Mouse (Mus musculus): Measurements from ENCODE around the gene Alox5ap. TPM values are rescaled to one million over a fixed set of nuclear protein-coding genes. Genes with fewer than 3 reads are reported as not detected.

Alox5ap gene
- polyA plus RNA-seq, 1 experiment, result 50.1 TPM

GRCm38 (mm10) chr5:149228700-149229618, 35.6 kb upstream of the Alox5ap start:
- no peaks in the 10 kb centered on the region for H3K36me3 ChIP-seq (ENCODE audit: control insufficient read depth, insufficient read depth, low read length)
- WGBS, result 4% methylated on average over 55 of the region's 55 CpGs
- peak; percentile 93 for DNase-seq

DNA sequence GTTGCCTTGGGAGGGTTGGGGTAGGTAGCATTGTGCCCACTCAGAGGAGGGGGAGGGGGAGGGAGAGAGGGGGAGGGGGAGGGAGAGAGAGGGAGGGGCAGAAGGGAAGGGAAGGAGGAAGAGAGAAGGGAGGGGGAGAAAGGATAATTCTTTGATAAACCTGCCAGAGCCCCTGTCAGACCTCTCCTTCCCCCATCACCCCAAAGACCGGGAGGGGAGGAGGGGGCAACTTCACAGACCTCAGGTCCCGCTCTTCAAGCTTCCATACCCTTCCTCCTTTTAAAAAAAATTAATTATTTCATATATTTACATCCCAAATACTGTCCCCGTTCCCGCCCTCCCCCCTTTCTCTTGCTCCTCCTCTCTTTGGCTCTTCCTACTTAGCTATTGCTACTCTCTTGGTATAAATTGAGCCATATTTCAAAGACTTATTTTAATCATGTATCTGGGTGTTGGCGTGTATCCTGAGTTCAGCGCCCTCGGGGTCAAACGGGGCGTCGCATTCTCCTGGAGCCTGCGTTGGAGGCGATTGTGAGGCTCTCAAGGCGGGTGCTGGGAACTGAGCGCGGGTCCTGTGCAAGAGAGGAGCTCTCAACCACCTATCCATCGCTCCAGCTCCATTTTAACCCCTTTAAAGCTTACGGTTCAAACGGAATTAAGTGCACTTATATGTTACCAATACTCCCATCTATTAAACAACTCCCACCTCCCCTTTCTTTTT, 34.8 kb upstream of the Alox5ap start:
- Histone ChIP-seq H3K27me3 (ENCODE audit: control insufficient read depth, insufficient read depth, low read length) (no peaks in the 10 kb centered on the region), H3K4me3 (ENCODE audit: control insufficient read depth, insufficient read depth, low read length) (peak overlapping the region; percentile 65; the same call in 1 of the 2 replicates), H3K36me3 (ENCODE audit: control insufficient read depth, insufficient read depth, low read length) (no peaks in the 10 kb centered on the region), H3K4me1 (replicated peaks; ENCODE audit: control insufficient read depth, insufficient read depth, low read length) (peaks cover 25% of the 10 kb centered on the region), H3K27ac (ENCODE audit: control insufficient read depth, insufficient read depth, low read length) (no peak overlapping the region)
- WGBS, result 94% methylated on average over 18 of the region's 18 CpGs
- TF ChIP-seq POLR2A (IDR thresholded peaks at IDR 0.05; ENCODE audit: control insufficient read depth, extremely low read depth, insufficient read depth, low read length, poor library complexity) (no peak), CTCF (IDR thresholded peaks at IDR 0.05; ENCODE audit: borderline replicate concordance, control insufficient read depth, extremely low read depth, insufficient read depth, low read length, poor library complexity) (no peak)
- DNase-seq, result no peak

More at GRCm38 (mm10) chr5:149228700-149229618, 35.6 kb upstream of the Alox5ap start:
- Histone ChIP-seq H3K4me3 (ENCODE audit: control insufficient read depth, insufficient read depth, low read length) (peak overlapping the region; percentile 65), H3K4me1 (replicated peaks; ENCODE audit: control insufficient read depth, insufficient read depth, low read length) (peaks cover 20% of the 10 kb centered on the region), H3K27me3 (ENCODE audit: control insufficient read depth, insufficient read depth, low read length) (no peaks in the 10 kb centered on the region), H3K27ac (ENCODE audit: control insufficient read depth, insufficient read depth, low read length) (peak overlapping the region; percentile 59)
- TF ChIP-seq POLR2A (IDR thresholded peaks at IDR 0.05; ENCODE audit: control insufficient read depth, extremely low read depth, insufficient read depth, low read length, poor library complexity) (peak; percentile 66), CTCF (IDR thresholded peaks at IDR 0.05; ENCODE audit: borderline replicate concordance, control insufficient read depth, extremely low read depth, insufficient read depth, low read length, poor library complexity) (peak; percentile 63; the same call in 1 of the 2 replicates)

GRCm38 (mm10) chr5:149235002-149235401, 29.6 kb upstream of the Alox5ap start:
- H3K4me1 ChIP-seq (replicated peaks; ENCODE audit: control insufficient read depth, insufficient read depth, low read length), result peaks cover 34% of the 10 kb centered on the region
- peak overlapping the region; percentile 11; the same call in 1 of the 2 replicates for H3K27ac ChIP-seq (ENCODE audit: control insufficient read depth, insufficient read depth, low read length)
- DNase-seq, result peak; percentile 46
- TF ChIP-seq CTCF (IDR thresholded peaks at IDR 0.05; ENCODE audit: borderline replicate concordance, control insufficient read depth, extremely low read depth, insufficient read depth, low read length, poor library complexity) (no peak), POLR2A (IDR thresholded peaks at IDR 0.05; ENCODE audit: control insufficient read depth, extremely low read depth, insufficient read depth, low read length, poor library complexity) (no peak)
- WGBS, result 14% methylated on average over 7 of the region's 7 CpGs
- H3K4me3 ChIP-seq (ENCODE audit: control insufficient read depth, insufficient read depth, low read length), result no peak overlapping the region
- no peaks in the 10 kb centered on the region for H3K36me3 ChIP-seq (ENCODE audit: control insufficient read depth, insufficient read depth, low read length)
- no peaks in the 10 kb centered on the region for H3K27me3 ChIP-seq (ENCODE audit: control insufficient read depth, insufficient read depth, low read length)

GRCm38 (mm10) chr5:149237221-149237950, 27.2 kb upstream of the Alox5ap start:
- DNase-seq, result no peak
- no peak for TF ChIP-seq CTCF (IDR thresholded peaks at IDR 0.05; ENCODE audit: borderline replicate concordance, control insufficient read depth, extremely low read depth, insufficient read depth, low read length, poor library complexity)
- TF ChIP-seq POLR2A (IDR thresholded peaks at IDR 0.05; ENCODE audit: control insufficient read depth, extremely low read depth, insufficient read depth, low read length, poor library complexity), result no peak
- Histone ChIP-seq H3K4me3 (ENCODE audit: control insufficient read depth, insufficient read depth, low read length) (no peak overlapping the region), H3K27ac (ENCODE audit: control insufficient read depth, insufficient read depth, low read length) (no peak overlapping the region), H3K27me3 (ENCODE audit: control insufficient read depth, insufficient read depth, low read length) (no peaks in the 10 kb centered on the region), H3K36me3 (ENCODE audit: control insufficient read depth, insufficient read depth, low read length) (no peaks in the 10 kb centered on the region), H3K4me1 (replicated peaks; ENCODE audit: control insufficient read depth, insufficient read depth, low read length) (peaks cover 27% of the 10 kb centered on the region)
- 92% methylated on average over 24 of the region's 24 CpGs for WGBS

DNA sequence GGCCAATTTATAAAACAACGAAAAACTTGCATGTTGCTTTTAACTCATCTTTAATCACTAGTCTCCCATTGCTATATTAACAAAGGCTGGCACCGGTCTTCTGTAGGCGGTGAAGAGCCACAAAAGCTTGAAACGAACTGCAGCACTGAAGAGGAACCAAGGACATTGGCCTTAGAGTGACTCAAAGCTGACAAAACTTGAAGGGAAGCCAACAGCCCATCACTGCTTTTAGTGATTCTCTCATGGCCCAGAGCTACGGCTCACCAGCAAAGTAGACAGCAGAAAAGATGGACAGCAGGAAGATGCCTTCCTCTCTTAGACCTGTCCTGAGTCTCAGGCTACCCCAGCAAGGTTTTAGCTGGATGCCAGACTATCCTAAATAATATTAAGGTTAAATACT, 22.1 kb upstream of the Alox5ap start:
- no peak for DNase-seq
- Histone ChIP-seq H3K4me3 (ENCODE audit: control insufficient read depth, insufficient read depth, low read length) (no peak overlapping the region), H3K4me1 (replicated peaks; ENCODE audit: control insufficient read depth, insufficient read depth, low read length) (peaks cover 21% of the 10 kb centered on the region), H3K27me3 (ENCODE audit: control insufficient read depth, insufficient read depth, low read length) (no peaks in the 10 kb centered on the region), H3K36me3 (ENCODE audit: control insufficient read depth, insufficient read depth, low read length) (no peaks in the 10 kb centered on the region), H3K27ac (ENCODE audit: control insufficient read depth, insufficient read depth, low read length) (no peak overlapping the region)
- WGBS, result 92% methylated on average over 5 of the region's 5 CpGs
- TF ChIP-seq CTCF (IDR thresholded peaks at IDR 0.05; ENCODE audit: borderline replicate concordance, control insufficient read depth, extremely low read depth, insufficient read depth, low read length, poor library complexity), result no peak
- TF ChIP-seq POLR2A (IDR thresholded peaks at IDR 0.05; ENCODE audit: control insufficient read depth, extremely low read depth, insufficient read depth, low read length, poor library complexity), result no peak

DNA sequence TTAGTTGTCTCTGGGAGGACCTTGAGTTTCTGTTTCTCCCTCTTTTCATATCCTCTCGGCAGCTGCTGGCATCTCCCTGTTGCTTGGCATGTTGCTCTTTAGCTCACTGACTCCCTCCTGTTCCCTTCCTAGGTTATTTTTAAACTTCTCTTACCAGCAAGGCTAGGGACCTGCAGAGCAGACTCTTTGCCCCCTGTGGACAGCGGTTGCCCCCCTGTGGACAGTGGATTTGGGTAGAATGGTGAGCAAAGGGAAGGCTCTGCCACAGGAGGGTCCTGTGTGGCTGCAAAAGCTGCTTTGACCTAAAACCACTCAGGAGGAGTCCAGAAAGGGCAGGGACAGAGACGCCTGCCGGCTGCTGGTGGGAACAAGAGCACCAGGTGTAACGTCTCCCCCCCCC, 21.5 kb upstream of the Alox5ap start:
- H3K36me3 ChIP-seq (ENCODE audit: control insufficient read depth, insufficient read depth, low read length), result no peaks in the 10 kb centered on the region
- WGBS, result 89% methylated on average over 4 of the region's 5 CpGs
- H3K27ac ChIP-seq (ENCODE audit: control insufficient read depth, insufficient read depth, low read length), result no peak overlapping the region
- H3K4me1 ChIP-seq (replicated peaks; ENCODE audit: control insufficient read depth, insufficient read depth, low read length), result peaks cover 27% of the 10 kb centered on the region
- no peak for DNase-seq
- TF ChIP-seq CTCF (IDR thresholded peaks at IDR 0.05; ENCODE audit: borderline replicate concordance, control insufficient read depth, extremely low read depth, insufficient read depth, low read length, poor library complexity), result no peak
- TF ChIP-seq POLR2A (IDR thresholded peaks at IDR 0.05; ENCODE audit: control insufficient read depth, extremely low read depth, insufficient read depth, low read length, poor library complexity), result no peak
- H3K4me3 ChIP-seq (ENCODE audit: control insufficient read depth, insufficient read depth, low read length), result no peak overlapping the region
- no peaks in the 10 kb centered on the region for H3K27me3 ChIP-seq (ENCODE audit: control insufficient read depth, insufficient read depth, low read length)

Measured in thymus, adult 2 months (tissue).